Mouse (Mus musculus): Measurements from ENCODE around the gene Tcte2. TPM values are rescaled to one million over a fixed set of nuclear protein-coding genes. Genes with fewer than 3 reads are reported as not detected.

Gene Tcte2
- polyA plus RNA-seq, 1 experiment, result 0.97 TPM

GRCm38 (mm10) chr17:13743709-13744079 lies 17.9 kb downstream of the Tcte2 start:
- TF ChIP-seq CEBPB (IDR thresholded peaks at IDR 0.05; ENCODE audit: insufficient read depth, poor library complexity, severe bottlenecking) (no peak), USF1 (IDR thresholded peaks at IDR 0.05; ENCODE audit: low read depth) (no peak), SRF (IDR thresholded peaks at IDR 0.05; ENCODE audit: control insufficient read depth, insufficient read length, low read depth) (no peak), MYOG (IDR thresholded peaks at IDR 0.05; ENCODE audit: control insufficient read depth in 1 of 3, insufficient read depth in 1 of 3, insufficient read length in 2 of 3, low read depth in 2 of 3) (peak in 1 of 3 experiments; percentile 32), MYOD1 (IDR thresholded peaks at IDR 0.05; ENCODE audit: control insufficient read depth in 1 of 3, insufficient read length in 2 of 3, low read depth in 2 of 3) (peak in 1 of 3 experiments; percentile 31), TCF3 (IDR thresholded peaks at IDR 0.05; ENCODE audit: insufficient read length, low read depth) (no peak)
- H3K4me2 ChIP-seq (ENCODE audit: low read depth), result no peak overlapping the region
- H3K79me2 ChIP-seq (ENCODE audit: control insufficient read depth, insufficient read depth), result no peaks in the 10 kb centered on the region
- no peaks in the 10 kb centered on the region for H3K27me3 ChIP-seq (ENCODE audit: control insufficient read depth, insufficient read depth, insufficient read length)
- H3K4me3 ChIP-seq, result no peak overlapping the region
- H3K36me3 ChIP-seq (ENCODE audit: control insufficient read depth, insufficient read depth), result no peaks in the 10 kb centered on the region
- no peak overlapping the region for H3ac ChIP-seq (ENCODE audit: control insufficient read depth, insufficient read length)

DNA sequence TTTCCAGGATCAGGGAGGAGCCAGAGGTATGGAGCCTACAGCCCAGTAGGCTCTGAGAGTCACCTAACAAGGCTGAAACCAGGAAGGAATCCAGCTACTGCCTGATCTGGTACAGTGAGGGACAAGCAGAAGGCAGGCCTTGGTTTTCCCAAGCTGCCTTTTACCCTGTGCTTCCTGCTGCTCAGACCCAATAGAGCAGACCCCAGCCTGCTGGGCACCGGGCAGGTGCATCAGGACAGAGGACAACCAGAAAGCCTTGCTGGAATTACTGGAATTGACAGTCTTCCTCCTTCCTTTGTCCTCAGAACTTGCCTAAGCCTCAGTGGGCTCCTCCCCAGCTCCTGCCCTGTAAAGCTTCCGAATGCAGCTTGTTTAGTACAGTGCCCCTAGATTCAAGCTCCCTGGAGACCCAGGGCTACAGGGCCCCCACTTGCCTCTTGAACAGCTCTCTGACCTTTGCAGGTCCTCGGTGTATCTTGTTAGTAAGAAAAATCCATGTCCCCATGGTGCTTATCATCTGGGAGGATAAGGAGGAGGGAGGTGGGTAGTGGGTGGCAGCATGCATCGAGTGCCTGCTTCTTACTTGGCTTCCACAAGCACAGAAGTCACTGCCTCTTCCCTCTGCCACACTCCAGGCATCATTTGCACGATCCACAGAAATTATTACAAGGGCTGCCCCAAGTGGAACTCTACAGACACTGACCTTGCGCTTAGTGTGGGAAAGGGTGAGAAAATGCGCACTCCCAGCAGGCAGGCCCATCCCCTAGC lies 18.5 kb downstream of the Tcte2 start:
- no peak for TF ChIP-seq MYOD1 (IDR thresholded peaks at IDR 0.05; ENCODE audit: control insufficient read depth in 1 of 3, insufficient read length in 2 of 3, low read depth in 2 of 3)
- no peak for TF ChIP-seq POLR2A (IDR thresholded peaks at IDR 0.05; ENCODE audit: insufficient read length, low read depth)
- TF ChIP-seq POLR2AphosphoS2 (IDR thresholded peaks at IDR 0.05; ENCODE audit: insufficient read length, low read depth), result no peak
- no peak for TF ChIP-seq SRF (IDR thresholded peaks at IDR 0.05; ENCODE audit: control insufficient read depth, insufficient read length, low read depth)
- no peak overlapping the region for H3K4me3 ChIP-seq
- H3K36me3 ChIP-seq (ENCODE audit: control insufficient read depth, insufficient read depth), result no peaks in the 10 kb centered on the region
- H3K4me2 ChIP-seq (ENCODE audit: low read depth), result no peak overlapping the region
- H3ac ChIP-seq (ENCODE audit: control insufficient read depth, insufficient read length), result no peak overlapping the region
- no peaks in the 10 kb centered on the region for H3K79me2 ChIP-seq (ENCODE audit: control insufficient read depth, insufficient read depth)
- no peaks in the 10 kb centered on the region for H3K27me3 ChIP-seq (ENCODE audit: control insufficient read depth, insufficient read depth, insufficient read length)

DNA sequence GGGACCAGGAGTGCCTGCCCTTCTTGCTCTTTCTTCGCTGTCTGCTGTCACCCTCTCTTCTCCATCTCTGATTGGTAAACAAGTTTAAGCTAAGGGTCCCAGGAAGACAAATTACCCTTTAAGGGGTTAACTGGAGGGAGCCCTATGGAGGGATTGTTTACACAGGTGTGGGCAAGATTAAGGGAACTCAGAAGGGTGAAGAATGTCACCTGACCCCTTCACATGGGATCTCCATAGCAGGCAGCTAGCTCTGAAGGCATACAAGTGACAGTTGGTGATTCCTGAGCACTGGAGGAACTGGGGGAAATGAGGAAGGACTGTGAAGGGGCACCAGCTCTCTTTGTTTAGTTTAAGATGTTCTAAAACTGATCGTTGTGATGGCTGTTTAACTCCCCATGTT lies 19.3 kb downstream of the Tcte2 start:
- no peak for TF ChIP-seq TCF12 (IDR thresholded peaks at IDR 0.05; ENCODE audit: insufficient read depth, poor library complexity, severe bottlenecking)
- TF ChIP-seq MYOG (IDR thresholded peaks at IDR 0.05; ENCODE audit: control insufficient read depth in 1 of 3, insufficient read depth in 1 of 3, insufficient read length in 2 of 3, low read depth in 2 of 3), result no peak
- no peak for TF ChIP-seq TCF3 (IDR thresholded peaks at IDR 0.05; ENCODE audit: insufficient read length, low read depth)
- TF ChIP-seq MYOD1 (IDR thresholded peaks at IDR 0.05; ENCODE audit: control insufficient read depth in 1 of 3, insufficient read length in 2 of 3, low read depth in 2 of 3), result no peak
- no peak for TF ChIP-seq REST (IDR thresholded peaks at IDR 0.05; ENCODE audit: insufficient read depth, insufficient read length)
- TF ChIP-seq POLR2A (IDR thresholded peaks at IDR 0.05; ENCODE audit: insufficient read length, low read depth), result no peak
- no peak for TF ChIP-seq E2F4 (IDR thresholded peaks at IDR 0.05; ENCODE audit: insufficient read depth)
- no peak for TF ChIP-seq POLR2AphosphoS2 (IDR thresholded peaks at IDR 0.05; ENCODE audit: insufficient read length, low read depth)
- TF ChIP-seq USF1 (IDR thresholded peaks at IDR 0.05; ENCODE audit: low read depth), result no peak
- TF ChIP-seq SRF (IDR thresholded peaks at IDR 0.05; ENCODE audit: control insufficient read depth, insufficient read length, low read depth), result no peak
- TF ChIP-seq CEBPB (IDR thresholded peaks at IDR 0.05; ENCODE audit: insufficient read depth, poor library complexity, severe bottlenecking), result no peak
- H3K4me3 ChIP-seq, result no peak overlapping the region
- no peaks in the 10 kb centered on the region for H3K79me2 ChIP-seq (ENCODE audit: control insufficient read depth, insufficient read depth)
- no peak overlapping the region for H3K4me2 ChIP-seq (ENCODE audit: low read depth)
- H3K27me3 ChIP-seq (ENCODE audit: control insufficient read depth, insufficient read depth, insufficient read length), result no peaks in the 10 kb centered on the region
- no peaks in the 10 kb centered on the region for H3K36me3 ChIP-seq (ENCODE audit: control insufficient read depth, insufficient read depth)
- H3ac ChIP-seq (ENCODE audit: control insufficient read depth, insufficient read length), result no peak overlapping the region

DNA sequence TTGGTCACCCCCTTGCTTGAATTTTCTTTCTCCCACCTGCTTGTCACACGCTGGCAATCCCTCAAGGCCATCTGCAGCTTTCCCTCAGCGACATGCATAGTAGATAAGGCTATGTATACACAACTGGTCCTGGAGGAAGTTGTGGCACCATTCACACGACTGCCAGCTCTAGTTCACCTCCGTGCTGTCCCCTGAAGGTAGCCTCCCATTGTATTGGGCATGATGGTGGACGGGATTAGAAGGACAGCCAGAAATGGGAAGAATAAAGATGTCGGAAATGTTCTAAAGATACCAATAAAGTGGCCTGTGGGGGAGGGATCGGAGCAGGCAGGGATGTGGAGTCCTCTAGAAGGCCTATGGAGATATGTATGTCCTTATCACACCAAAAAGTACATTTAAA lies 20.0 kb downstream of the Tcte2 start:
- Histone ChIP-seq H3K4me2 (ENCODE audit: low read depth) (no peak overlapping the region), H3K4me3 (no peak overlapping the region), H3K27me3 (ENCODE audit: control insufficient read depth, insufficient read depth, insufficient read length) (no peaks in the 10 kb centered on the region), H3ac (ENCODE audit: control insufficient read depth, insufficient read length) (no peak overlapping the region), H3K79me2 (ENCODE audit: control insufficient read depth, insufficient read depth) (no peaks in the 10 kb centered on the region), H3K36me3 (ENCODE audit: control insufficient read depth, insufficient read depth) (no peaks in the 10 kb centered on the region)
- TF ChIP-seq MYOG (IDR thresholded peaks at IDR 0.05; ENCODE audit: control insufficient read depth in 1 of 3, insufficient read depth in 1 of 3, insufficient read length in 2 of 3, low read depth in 2 of 3) (no peak), CEBPB (IDR thresholded peaks at IDR 0.05; ENCODE audit: insufficient read depth, poor library complexity, severe bottlenecking) (no peak), SRF (IDR thresholded peaks at IDR 0.05; ENCODE audit: control insufficient read depth, insufficient read length, low read depth) (no peak), MAX (IDR thresholded peaks at IDR 0.05; ENCODE audit: low read depth) (no peak), E2F4 (IDR thresholded peaks at IDR 0.05; ENCODE audit: insufficient read depth) (no peak)

DNA sequence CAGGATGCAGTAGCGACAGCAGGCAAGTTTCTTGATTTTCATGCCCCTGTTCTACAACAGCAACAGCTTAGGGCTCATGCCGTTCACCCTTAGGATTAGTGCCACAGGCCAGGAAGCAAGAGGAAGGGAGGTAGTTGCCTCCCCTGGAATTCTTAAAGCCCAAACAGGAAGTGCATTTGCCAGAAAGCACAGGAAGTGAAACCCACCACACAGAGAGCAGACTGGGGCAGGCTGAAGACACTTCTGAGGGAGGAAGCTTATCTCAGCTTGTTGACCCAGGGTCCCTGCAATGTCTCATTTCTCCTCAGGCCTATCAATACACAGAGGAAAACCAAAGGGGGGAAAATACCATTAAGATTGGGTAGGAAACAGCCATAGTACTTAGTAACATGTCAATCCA lies 20.8 kb downstream of the Tcte2 start:
- TF ChIP-seq USF1 (IDR thresholded peaks at IDR 0.05; ENCODE audit: low read depth) (no peak), MAX (IDR thresholded peaks at IDR 0.05; ENCODE audit: low read depth) (no peak), POLR2AphosphoS2 (IDR thresholded peaks at IDR 0.05; ENCODE audit: insufficient read length, low read depth) (no peak), TCF12 (IDR thresholded peaks at IDR 0.05; ENCODE audit: insufficient read depth, poor library complexity, severe bottlenecking) (no peak)
- H3K4me2 ChIP-seq (ENCODE audit: low read depth), result no peak overlapping the region
- no peak overlapping the region for H3ac ChIP-seq (ENCODE audit: control insufficient read depth, insufficient read length)

More for the DNA sequence above, 20.8 kb downstream of the Tcte2 start:
- Histone ChIP-seq H3K79me2 (ENCODE audit: control insufficient read depth, insufficient read depth) (no peaks in the 10 kb centered on the region), H3K36me3 (ENCODE audit: control insufficient read depth, insufficient read depth) (no peaks in the 10 kb centered on the region), H3K27me3 (ENCODE audit: control insufficient read depth, insufficient read depth, insufficient read length) (no peaks in the 10 kb centered on the region), H3K4me3 (no peak overlapping the region)
